Mouse (Mus musculus) inflammation-experienced regulatory T-cells, adult 6 months (primary cell): ENCODE measurements at regions not wholly inside any gene's neighbourhood (a gene's known extent, or its start where the extent isn't known, plus 50 kb on each side); places are given as distances from the start of the nearest gene placed in this dataset.

Source experiments
- ATAC-seq: one replicate; pipeline ENCODE4 v1.8.0; 2017

GRCm38 (mm10) chr16:55636667-55637450 lies 201.8 kb downstream of the Nfkbiz start:
- peak; percentile 98 for ATAC-seq

- no peak for ATAC-seq
Observed at GRCm38 (mm10) chr16:55636224-55636623, 202.5 kb downstream of the Nfkbiz start.

- no peak for ATAC-seq
Observed at GRCm38 (mm10) chr16:55634691-55635090, 204.0 kb downstream of the Nfkbiz start.

GRCm38 (mm10) chr16:55632220-55632619 lies 206.5 kb downstream of the Nfkbiz start:
- no peak for ATAC-seq

GRCm38 (mm10) chr16:55631637-55632036 lies 207.1 kb downstream of the Nfkbiz start:
- no peak for ATAC-seq

GRCm38 (mm10) chr16:55631048-55631447 lies 207.7 kb downstream of the Nfkbiz start:
- no peak for ATAC-seq

- no peak for ATAC-seq
Observed at GRCm38 (mm10) chr16:55627531-55627930, 211.2 kb downstream of the Nfkbiz start.

- no peak for ATAC-seq
Observed at GRCm38 (mm10) chr16:55623422-55623821, 215.3 kb downstream of the Nfkbiz start.

GRCm38 (mm10) chr16:55619731-55620130 lies 219.0 kb downstream of the Nfkbiz start:
- ATAC-seq, result no peak

GRCm38 (mm10) chr16:55617958-55618357 lies 220.7 kb downstream of the Nfkbiz start:
- ATAC-seq, result no peak

GRCm38 (mm10) chr16:55617506-55617905 lies 221.2 kb downstream of the Nfkbiz start:
- no peak for ATAC-seq

- ATAC-seq, result no peak
Observed at GRCm38 (mm10) chr16:55616408-55617120, 222.1 kb downstream of the Nfkbiz start.

GRCm38 (mm10) chr16:55612873-55613272 lies 225.8 kb downstream of the Nfkbiz start:
- no peak for ATAC-seq

- no peak for ATAC-seq
Observed at GRCm38 (mm10) chr16:55612001-55612400, 226.7 kb downstream of the Nfkbiz start.

GRCm38 (mm10) chr16:55611172-55611571 lies 227.5 kb downstream of the Nfkbiz start:
- no peak for ATAC-seq

GRCm38 (mm10) chr16:55608361-55608760 lies 230.3 kb downstream of the Nfkbiz start:
- no peak for ATAC-seq

- ATAC-seq, result no peak
Observed at GRCm38 (mm10) chr16:55606447-55607239, 232.1 kb downstream of the Nfkbiz start.

GRCm38 (mm10) chr16:55603611-55604010 lies 235.1 kb downstream of the Nfkbiz start:
- no peak for ATAC-seq

GRCm38 (mm10) chr16:55589382-55589956 lies 249.2 kb downstream of the Nfkbiz start:
- no peak for ATAC-seq

- no peak for ATAC-seq
Observed at GRCm38 (mm10) chr16:55587138-55587537, 251.6 kb downstream of the Nfkbiz start.

GRCm38 (mm10) chr16:55582906-55583305 lies 255.8 kb downstream of the Nfkbiz start:
- ATAC-seq, result peak; percentile 78

GRCm38 (mm10) chr16:55582029-55582428 lies 256.7 kb downstream of the Nfkbiz start:
- ATAC-seq, result no peak

GRCm38 (mm10) chr16:55580827-55581226 lies 257.9 kb downstream of the Nfkbiz start:
- no peak for ATAC-seq
